Mouse (Mus musculus): Measurements from ENCODE around the gene Ldah.
A peak's percentile ranks its signal among the peaks of the same experiment; 100 is the strongest.

Gene Ldah

GRCm38 (mm10) chr12:8281225-8282017, 73.5 kb downstream of the Ldah start:
- DNase-seq (ENCODE audit: low read depth, low spot score), result no peak

- peak; percentile 18 for DNase-seq (ENCODE audit: low read depth, low spot score)
Observed at GRCm38 (mm10) chr12:8287970-8288369, 80.1 kb downstream of the Ldah start.

- no peak for DNase-seq (ENCODE audit: low read depth, low spot score)
Observed at GRCm38 (mm10) chr12:8289099-8289498, 81.2 kb downstream of the Ldah start.

- DNase-seq (ENCODE audit: low read depth, low spot score), result no peak
Observed at GRCm38 (mm10) chr12:8289499-8289898, 81.6 kb downstream of the Ldah start.

- DNase-seq (ENCODE audit: low read depth, low spot score), result no peak
Observed at GRCm38 (mm10) chr12:8291157-8291853, 83.4 kb downstream of the Ldah start.

GRCm38 (mm10) chr12:8295307-8295913, 87.5 kb downstream of the Ldah start:
- no peak for DNase-seq (ENCODE audit: low read depth, low spot score)

GRCm38 (mm10) chr12:8296154-8296553, 88.2 kb downstream of the Ldah start:
- DNase-seq (ENCODE audit: low read depth, low spot score), result no peak

GRCm38 (mm10) chr12:8297586-8298214, 89.8 kb downstream of the Ldah start:
- no peak for DNase-seq (ENCODE audit: low read depth, low spot score)

- no peak for DNase-seq (ENCODE audit: low read depth, low spot score)
Observed at GRCm38 (mm10) chr12:8298361-8299142, 90.6 kb downstream of the Ldah start.

GRCm38 (mm10) chr12:8299143-8300110, 91.5 kb downstream of the Ldah start:
- no peak for DNase-seq (ENCODE audit: low read depth, low spot score)

- DNase-seq (ENCODE audit: low read depth, low spot score), result no peak
Observed at GRCm38 (mm10) chr12:8300111-8300480, 92.2 kb downstream of the Ldah start.

- no peak for DNase-seq (ENCODE audit: low read depth, low spot score)
Observed at GRCm38 (mm10) chr12:8300521-8300920, 92.6 kb downstream of the Ldah start.

- no peak for DNase-seq (ENCODE audit: low read depth, low spot score)
Observed at GRCm38 (mm10) chr12:8301011-8301814, 93.3 kb downstream of the Ldah start.

- DNase-seq (ENCODE audit: low read depth, low spot score), result no peak
Observed at GRCm38 (mm10) chr12:8301841-8302431, 94.0 kb downstream of the Ldah start, which contains the start of gene Gdf7. Gdf7 (minus strand) TSS chr12:8301954.

GRCm38 (mm10) chr12:8305258-8305657, 97.4 kb downstream of the Ldah start:
- no peak for DNase-seq (ENCODE audit: low read depth, low spot score)

GRCm38 (mm10) chr12:8306432-8306831, 98.5 kb downstream of the Ldah start:
- DNase-seq (ENCODE audit: low read depth, low spot score), result peak; percentile 60

GRCm38 (mm10) chr12:8306910-8307309, 99.0 kb downstream of the Ldah start:
- DNase-seq (ENCODE audit: low read depth, low spot score), result peak; percentile 60

- no peak for DNase-seq (ENCODE audit: low read depth, low spot score)
Observed at GRCm38 (mm10) chr12:8310992-8311391, 103.1 kb downstream of the Ldah start.

GRCm38 (mm10) chr12:8312266-8312665, 104.4 kb downstream of the Ldah start:
- DNase-seq (ENCODE audit: low read depth, low spot score), result no peak

All from CD4-positive helper T cell, adult 2 months (primary cell).